Mouse (Mus musculus) ES-CJ7 (cell line): ENCODE results near the gene Spin2c.

Source experiments
- DNase-seq: peaks from one replicate; pipeline ENCODE4 v3.0.0; 2011; ENCODE audit warnings: low read depth, low spot score

Spin2c gene

DNA sequence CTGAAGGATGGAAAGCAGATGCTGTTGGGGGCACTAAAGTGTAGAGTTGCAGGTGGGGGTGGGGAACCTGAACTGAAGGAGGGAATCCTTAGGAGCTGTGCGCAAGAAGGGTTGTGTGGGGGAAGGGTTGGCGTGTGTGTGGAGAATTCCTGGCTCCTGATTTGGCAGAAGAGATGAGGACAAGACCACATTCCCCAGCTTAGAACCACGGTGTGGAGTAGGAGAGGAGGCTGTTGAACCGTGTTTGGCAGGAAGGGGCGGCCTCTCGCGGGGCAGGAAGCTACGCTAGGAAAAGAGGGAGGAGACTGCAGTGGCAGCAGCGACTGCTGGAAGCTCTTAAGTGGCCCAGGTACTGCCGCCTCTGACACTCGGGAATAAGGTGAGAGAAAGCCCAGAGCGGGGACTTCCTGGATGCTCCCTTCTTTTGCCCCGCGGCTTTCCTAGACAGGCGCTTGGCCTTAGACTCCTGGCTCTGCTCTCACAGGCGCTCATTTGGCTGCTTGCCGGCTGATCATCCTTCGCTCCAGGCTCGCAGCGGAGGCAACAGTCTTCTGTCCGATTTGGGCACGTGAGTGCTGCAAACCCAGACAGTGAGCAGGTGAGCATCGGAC lies at the start of gene Spin2c:
Gene Spin2c (plus strand): TSS at position 275 of the 611 bp plus-strand sequence.
- DNase-seq = peak; percentile 71

DNA sequence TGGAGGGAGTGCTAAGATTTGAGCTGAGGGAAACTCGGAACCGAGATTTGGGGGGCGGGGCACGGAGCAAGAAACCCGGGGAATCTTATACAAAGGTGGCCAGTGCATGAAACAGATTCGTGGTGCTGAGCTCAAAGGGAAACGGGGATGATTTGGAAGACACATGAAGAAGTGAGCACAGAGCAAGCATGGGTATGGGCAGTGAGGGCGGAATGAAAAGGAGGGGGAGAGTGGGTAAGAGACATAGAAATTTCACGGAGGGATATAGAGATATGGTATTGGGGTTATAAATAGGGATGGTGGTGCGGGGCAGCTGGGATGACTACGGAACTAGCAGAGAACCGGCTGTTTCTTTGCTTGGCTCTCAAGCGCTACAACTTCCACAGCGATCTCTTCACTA lies 581 bp downstream of the Spin2c start:
- no peak for DNase-seq
